Mouse (Mus musculus) left cerebral cortex, adult 9 months (tissue): ENCODE measurements at regions not wholly inside any gene's neighbourhood (a gene's known extent, or its start where the extent isn't known, plus 50 kb on each side); places are given as distances from the start of the nearest gene placed in this dataset.
A peak's percentile ranks its signal among the peaks of the same experiment; 100 is the strongest.
"Not testable (repeated sequence)": the region's sequence is repeated elsewhere in the genome, so short reads cannot be mapped to it uniquely, and the experiment has no call there.

ENCODE experiments used
- DNase-seq, 2 experiments: peaks; one replicate each; pipeline ENCODE4 v3.0.0; 2022; ENCODE audit warnings: low spot score in 2 of 2

- DNase-seq: no peak
Measured at GRCm38 (mm10) chr6:5663433-5664175, 61.8 kb upstream of the Dync1i1 start.

- DNase-seq: peak in 1 of 2 experiments; percentile 67
Measured at GRCm38 (mm10) chr6:5645150-5645732, 80.2 kb upstream of the Dync1i1 start.

- DNase-seq: no peak
Measured at GRCm38 (mm10) chr6:5634222-5634621, 91.2 kb upstream of the Dync1i1 start.

GRCm38 (mm10) chr6:5633036-5633708, 92.3 kb upstream of the Dync1i1 start:
- DNase-seq: peak in 1 of 2 experiments; percentile 25

DNA sequence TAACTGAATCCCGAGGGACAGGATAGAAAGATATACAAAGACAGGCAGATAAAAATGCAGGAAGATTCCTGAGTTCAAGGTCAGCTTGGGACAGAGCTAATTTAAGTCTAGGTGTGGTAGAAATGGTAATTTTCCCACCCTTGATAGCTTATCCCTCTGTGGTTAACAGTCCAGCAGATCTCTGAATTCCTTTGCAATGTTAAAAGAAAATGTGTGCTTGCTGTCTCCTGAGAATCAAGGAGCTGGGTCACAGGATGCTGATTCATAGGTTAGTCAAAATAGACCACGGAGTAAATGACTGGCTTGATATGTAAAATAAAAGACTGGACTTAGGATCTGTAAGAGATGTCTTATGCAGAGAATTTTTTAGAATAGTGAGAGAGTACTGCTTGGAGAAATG, 101.4 kb upstream of the Dync1i1 start:
- DNase-seq: no peak

GRCm38 (mm10) chr6:5621582-5621981, 103.9 kb upstream of the Dync1i1 start:
- no peak for DNase-seq

DNA sequence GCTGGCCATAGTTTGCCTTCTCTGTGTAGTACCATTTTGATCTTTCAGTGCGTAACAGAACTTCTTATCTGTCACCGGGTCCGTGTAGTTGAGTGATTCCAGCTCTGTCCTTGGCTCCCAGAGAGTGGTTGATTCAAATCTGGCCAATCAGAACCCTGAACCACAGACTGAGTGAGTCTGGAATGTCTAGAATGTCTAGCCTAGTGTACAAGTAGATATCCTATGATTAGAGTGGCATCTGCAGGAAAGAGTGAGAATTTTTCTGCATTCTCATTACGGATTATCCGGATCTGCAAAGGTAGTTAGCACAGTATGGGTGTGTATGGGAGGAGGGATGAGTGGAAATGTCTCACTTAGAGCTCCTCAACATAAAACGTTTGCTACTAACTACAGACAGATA, 97.9 kb upstream of the Pdk4 start:
- no peak for DNase-seq

GRCm38 (mm10) chr6:5589635-5590034, 93.5 kb upstream of the Pdk4 start:
- peak in 1 of 2 experiments; percentile 50 for DNase-seq

- no peak for DNase-seq
Measured at GRCm38 (mm10) chr6:5582923-5583525, 86.9 kb upstream of the Pdk4 start.

GRCm38 (mm10) chr6:5576891-5577290, 80.8 kb upstream of the Pdk4 start:
- not testable (repeated sequence) for DNase-seq

- no peak for DNase-seq
Measured at GRCm38 (mm10) chr6:5566582-5566981, 70.5 kb upstream of the Pdk4 start.

- DNase-seq: no peak
Measured at GRCm38 (mm10) chr6:5565049-5565448, 68.9 kb upstream of the Pdk4 start.

DNA sequence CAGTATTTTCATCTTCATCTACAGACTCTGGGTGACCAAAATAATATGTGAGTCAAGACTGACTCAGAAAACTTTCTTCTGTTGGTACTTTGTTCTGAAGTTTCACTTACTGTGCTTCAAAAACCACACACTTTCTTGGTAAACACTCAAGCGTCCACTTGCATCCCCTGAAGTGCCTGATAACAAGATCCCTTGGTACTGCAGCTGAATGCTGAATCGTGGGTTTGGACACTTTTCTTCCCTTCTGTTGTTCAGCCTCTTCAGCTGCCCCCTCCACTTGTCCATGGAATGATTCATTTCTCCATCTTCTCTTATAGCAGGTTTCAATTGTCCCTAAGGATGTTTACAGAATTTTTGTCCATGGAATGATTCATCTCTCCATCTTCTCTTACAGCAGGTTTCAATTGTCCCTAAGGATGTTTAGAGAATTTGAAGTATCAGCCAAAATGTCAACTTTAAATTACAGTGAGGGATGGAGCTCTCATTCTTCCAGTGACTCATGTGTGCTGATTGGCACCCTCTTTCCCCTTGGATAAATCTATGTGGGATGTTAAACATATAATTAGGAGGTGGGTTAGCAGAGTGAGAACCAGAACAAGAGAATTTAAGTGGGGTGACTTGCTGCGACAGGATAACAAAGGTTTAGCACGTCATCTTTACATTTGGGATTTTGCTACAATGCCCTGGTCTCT, 57.7 kb upstream of the Pdk4 start:
- no peak for DNase-seq

DNA sequence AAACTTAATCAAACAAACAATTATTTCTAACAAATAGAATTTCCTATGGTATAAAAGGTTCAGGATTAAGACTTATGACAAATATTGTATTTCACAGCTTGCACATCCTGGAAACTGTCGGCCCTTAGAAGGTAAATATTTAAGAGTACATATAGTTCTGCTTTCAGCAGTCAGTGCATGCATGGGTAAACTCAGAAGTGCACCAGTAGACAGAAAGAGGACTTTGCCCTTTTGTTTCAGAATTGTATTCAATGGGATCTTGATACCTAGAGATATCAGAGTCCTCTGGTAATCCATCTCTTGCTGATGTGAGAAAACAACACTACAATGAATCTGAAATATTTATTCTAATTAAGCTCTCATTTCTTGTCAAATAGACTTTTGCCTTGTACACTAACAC, 54.0 kb upstream of the Pdk4 start:
- DNase-seq: no peak
